Mouse (Mus musculus): ENCODE measurements around the gene Cbl. TPM values are rescaled to one million over a fixed set of nuclear protein-coding genes. Genes with fewer than 3 reads are reported as not detected.

The Cbl gene
- 10 to 100 TPM; 45.2 to 65.1 TPM for total RNA-seq (2021)

DNA sequence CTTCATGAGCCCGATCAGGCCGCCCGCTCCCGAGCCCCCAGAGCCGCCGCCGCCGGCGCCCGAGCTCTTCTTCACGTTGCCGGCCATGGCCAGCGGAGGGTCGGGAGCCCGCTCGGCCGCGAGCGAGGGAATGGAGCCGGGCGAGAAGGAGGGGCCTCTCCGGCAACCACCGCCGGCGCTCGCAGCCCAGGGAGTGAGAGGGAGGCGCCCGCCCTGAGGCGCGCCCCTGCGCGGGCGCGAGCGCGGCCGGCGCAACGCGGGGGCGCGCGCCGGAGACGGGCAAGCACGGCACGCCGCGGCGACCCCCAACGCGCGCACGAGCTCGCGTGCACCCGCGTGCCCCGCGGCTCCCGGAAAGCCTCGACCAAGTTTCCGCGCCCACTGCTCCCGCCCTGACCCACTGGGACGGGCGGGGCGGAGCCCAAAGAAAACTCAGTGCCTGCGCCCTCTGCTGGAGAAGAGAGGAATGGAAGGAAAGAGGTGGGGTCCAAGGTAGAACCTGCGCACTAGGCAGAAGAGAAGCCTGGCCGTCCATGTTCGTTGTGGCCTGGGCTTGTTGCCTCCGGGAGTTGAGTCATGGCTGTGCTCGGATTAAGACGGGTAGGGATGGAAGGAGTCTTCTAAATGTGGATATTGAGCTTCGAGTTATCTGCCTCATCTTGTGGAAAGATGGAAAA, at the start of gene Cbl:
Gene Cbl (minus strand): TSS at position 248 of the 677 bp plus-strand sequence.
- peak; percentile 99 to 100 for DNase-seq (ENCODE audit: low spot score in 2 of 2)
- intact Hi-C loops (cut with DNase I), result loop anchor here (10.0 kb wide), 4 partner anchors 49 to 249 kb away; partner anchors contain the start of gene H2afx

DNA sequence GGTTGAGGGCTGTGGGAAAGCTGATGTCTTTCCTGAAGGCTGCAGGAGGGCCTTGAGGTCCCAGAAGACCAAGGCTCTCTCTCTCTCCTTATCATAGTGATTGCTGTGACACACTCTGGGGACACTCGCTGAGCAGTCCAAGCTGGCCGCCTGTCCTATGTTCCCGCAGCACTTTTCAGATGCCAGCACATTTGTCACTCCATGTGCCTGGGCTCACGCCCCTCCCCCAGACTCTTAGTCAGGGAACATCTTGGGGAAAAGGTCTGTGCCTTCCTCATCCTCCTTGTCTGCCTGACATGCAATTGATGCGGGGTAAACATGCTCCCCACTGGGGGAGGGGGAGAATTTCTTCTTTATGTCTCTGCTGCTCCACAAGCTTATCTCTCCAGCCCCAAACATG, 49.3 kb upstream of the Cbl start:
- no peak for DNase-seq (ENCODE audit: low spot score in 2 of 2)
- intact Hi-C loops (cut with DNase I), result no loop called here

DNA sequence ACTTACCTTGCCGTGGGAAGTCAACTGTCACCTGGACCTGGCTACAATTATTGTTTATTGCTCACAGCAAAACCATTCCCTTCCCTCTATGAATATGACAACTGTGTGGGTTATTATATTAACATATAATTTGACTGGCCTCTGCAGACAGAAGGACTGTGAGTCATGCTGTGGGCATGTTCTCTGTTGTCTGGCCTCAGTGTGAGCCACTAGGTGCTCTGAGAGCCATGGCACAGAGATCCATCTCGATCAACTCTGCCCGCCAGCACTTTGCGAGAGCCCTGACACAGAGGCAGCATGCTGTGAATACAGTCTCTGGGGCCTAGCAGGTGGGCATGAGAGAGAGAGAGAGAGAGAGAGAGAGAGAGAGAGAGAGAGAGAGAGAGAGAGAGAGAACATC, 36.1 kb upstream of the Cbl start:
- intact Hi-C loops (cut with DNase I), result no loop called here
- no peak for DNase-seq (ENCODE audit: low spot score in 2 of 2)

DNA sequence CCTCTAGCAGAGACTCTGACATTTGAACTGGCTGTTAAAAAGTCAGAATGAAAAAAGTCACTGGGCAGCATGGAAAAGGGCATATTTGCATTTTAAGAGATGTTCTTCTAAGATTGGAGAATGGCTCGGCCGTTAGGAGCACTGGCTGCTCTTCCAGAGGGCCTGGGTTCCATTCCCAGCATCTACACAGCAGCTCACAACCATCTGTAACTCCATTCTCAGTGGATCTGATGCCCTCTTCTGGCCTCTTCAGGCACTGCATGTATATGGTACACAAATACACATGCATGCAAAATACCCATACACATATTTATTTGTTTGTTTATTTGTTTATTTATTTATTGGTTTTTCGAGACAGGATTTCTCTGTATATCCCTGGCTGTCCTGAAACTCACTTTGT, 35.2 kb upstream of the Cbl start:
- intact Hi-C loops (cut with DNase I), result no loop called here
- DNase-seq (ENCODE audit: low spot score in 2 of 2), result no peak

DNA sequence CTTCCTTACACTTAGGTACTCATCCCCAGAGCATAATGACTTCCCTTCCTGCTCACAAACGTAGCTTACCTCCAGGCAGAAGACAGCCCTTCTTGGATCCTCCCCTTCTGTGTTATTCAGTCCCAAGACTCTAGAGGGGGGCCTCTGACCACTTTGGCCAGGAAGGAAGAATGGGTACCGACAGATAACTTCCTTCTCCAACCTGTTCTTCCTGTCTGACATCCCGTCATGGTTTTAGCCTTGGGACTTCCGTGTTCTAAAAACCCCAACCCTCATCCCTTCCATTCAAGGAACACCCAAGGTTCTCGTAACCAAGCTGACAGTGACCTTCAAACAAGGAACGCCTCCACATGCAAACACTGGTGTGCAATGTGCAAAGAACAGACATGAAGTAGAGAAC, 34.6 kb upstream of the Cbl start, which contains the start of gene Nlrx1:
Gene Nlrx1 (minus strand): TSS at position 168 of the 400 bp plus-strand sequence.
- no peak for DNase-seq (ENCODE audit: low spot score in 2 of 2)
- intact Hi-C loops (cut with DNase I), result loop anchor here (1.0 kb wide), 1 partner anchor 30 kb away; no protein-coding TSS in a partner anchor

DNA sequence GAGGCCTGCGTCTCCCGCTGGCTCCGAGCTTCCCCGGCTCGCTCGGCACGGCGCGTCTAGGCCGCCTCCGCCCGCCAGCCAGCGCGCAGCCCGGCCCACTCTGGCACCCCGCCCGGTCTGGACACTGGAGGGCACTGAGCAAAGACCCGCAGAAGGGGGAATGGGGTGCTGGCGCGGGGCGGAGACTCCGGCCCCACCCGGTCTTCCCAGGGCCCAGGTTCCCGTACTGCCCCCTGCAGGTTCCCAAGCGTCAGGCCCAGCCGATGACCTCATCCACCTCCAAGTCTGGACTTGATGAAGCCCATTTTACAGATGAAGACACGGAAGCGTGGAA, 34.1 kb upstream of the Cbl start:
- intact Hi-C loops (cut with DNase I), result loop anchor here (1.0 kb wide), 1 partner anchor 30 kb away; no protein-coding TSS in a partner anchor
- peak; percentile 81 to 84 for DNase-seq (ENCODE audit: low spot score in 2 of 2)

DNA sequence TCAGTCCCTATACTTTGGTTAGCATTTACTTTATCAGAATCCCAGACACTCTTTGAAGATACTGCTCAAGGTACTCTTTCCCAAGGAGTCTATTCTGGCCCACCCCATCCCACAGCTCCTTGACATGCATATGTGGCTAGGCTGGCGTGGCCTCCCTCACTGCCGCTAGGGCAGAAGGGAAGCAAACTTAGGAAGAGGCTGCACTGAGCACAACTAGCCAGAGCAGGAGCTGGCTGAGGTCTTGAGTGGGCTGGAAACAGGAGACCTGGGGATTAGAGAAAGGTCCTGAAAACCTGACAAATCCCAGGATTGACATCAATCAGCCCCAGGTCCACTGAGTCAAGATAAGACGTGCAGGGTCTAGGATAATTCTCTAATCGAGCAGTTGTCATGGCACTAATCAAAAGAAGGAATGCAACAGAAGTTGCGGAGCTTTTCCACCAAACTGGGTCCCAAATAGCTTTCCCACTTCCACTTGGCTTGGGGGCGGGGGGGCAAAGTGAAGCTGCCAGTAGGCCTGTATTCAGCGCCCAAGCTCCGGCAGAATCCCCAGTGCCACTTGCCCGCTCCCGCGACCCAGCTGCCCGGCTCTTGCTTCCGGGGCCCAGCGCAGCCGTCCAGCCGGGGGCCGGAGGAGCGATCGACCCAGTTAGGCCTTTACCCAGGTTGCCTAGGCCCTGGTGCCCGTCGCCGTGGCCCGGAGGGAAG, 33.6 kb upstream of the Cbl start:
- DNase-seq (ENCODE audit: low spot score in 2 of 2), result no peak
- intact Hi-C loops (cut with DNase I), result loop anchor here (1.0 kb wide), 1 partner anchor 29 kb away; no protein-coding TSS in a partner anchor

DNA sequence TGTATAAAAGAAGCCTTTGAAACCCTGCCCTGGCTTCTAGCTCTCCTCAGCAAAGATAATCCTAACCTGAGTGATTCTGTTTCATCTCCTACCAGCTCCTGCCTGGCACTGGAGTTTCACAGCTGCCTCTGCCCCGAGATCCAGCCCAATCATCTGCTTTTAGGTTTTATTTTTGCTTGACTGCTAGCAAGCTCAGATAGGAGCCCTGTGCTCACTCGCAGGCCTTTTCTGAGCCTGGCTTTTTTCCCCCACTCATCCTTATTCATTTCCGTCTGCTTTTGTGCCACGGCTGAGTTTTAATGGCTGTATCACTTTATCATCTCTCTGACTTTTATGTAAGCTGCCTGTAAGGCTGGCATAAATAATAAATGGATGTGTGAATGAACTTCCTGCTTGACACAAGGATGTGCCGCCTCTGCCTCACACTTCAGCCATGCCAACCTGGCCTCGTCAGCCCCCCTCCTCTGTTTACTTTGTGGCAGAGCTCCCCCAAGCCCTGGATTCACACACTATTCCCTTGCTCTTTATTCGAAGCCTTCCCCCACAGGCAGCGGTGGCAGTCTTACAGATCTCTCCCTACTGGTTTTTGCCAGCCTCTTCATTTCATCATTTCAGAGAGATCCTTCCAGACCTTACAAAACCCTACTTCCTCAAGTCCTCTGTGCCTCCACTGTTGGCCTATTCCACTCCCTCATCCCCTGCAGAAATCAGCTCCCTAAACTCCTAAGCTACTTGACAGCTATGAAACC, 32.8 kb upstream of the Cbl start:
- DNase-seq (ENCODE audit: low spot score in 2 of 2), result peak; percentile 49 to 54
- intact Hi-C loops (cut with DNase I), result no loop called here

DNA sequence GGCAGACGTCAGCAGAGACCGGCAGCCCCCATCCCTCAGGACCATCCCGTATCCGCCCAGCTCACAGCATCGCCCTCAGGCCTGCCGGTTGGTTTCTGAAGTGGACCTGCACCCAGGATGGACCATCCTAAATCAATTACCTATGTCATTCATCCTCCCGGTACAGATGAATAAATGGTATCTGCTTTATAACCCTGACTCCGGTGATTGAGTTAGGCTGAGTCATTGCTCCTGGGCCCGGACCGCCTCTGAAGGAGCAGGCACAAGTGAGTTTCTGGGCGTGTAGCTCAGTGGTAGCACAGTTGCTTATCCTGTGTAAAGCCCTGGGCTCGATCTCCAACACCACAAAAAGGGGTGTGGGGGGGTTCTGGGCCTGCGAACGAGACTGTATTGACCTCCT, 27.5 kb upstream of the Cbl start:
- intact Hi-C loops (cut with DNase I), result no loop called here
- DNase-seq (ENCODE audit: low spot score in 2 of 2), result no peak

DNA sequence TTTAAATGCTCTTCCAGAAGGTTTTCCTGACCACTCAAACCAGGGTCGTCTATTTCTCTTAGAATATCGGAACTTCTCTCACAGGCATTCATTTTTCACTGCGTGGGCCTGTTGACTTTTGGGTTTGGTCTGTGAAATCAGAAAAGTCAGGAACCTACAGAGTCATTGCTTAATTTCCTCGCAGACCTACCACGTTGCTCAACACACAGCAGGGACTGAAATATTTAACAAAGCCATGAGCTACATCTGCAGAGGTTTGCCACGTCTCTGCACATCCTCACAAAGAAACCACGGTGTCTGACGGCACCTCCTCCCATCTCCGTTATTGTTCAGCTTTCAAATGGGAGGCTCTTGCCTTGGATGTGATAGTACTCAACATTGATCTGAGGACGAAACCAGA, 25.2 kb upstream of the Cbl start:
- no peak for DNase-seq (ENCODE audit: low spot score in 2 of 2)
- intact Hi-C loops (cut with DNase I), result no loop called here

DNA sequence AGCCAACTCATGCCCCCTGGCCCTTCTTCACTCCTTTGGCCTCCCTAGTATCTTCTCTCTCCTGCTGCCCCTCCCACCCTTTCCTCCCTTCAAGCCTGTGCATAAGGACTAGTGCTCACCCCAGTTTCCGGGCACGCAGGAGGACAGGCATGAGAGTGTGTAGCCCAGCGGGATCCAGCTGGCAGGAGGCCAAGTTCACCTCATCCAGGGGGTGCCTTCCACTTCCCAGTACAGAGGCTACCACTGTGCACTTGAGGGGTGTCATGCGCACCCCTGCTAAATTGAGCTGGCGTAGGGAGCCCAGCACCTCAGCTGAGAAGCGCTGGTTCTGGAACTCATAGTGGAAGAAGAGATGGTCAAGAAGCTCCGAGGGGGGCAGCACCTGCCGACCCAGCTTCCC, 22.4 kb upstream of the Cbl start:
- no peak for DNase-seq (ENCODE audit: low spot score in 2 of 2)
- intact Hi-C loops (cut with DNase I), result no loop called here

DNA sequence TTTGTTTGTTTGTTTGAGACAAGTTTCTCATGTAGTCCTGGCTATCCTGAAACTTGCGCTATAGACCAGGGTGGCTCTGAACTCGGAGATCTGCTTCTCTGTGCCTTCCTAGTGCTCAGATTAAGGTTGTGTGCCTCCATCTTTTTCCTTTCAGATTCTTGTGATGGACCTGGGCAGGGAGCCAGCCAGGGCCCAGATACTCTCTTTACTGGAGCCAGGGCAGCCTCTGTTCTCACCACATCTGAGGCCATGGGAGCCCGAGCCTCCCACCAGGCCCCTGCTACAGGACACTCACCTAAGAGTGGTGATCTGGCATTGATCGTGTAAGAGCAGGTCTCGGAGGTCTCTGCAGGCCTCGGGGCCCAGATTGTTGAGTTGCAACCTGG, 21.3 kb upstream of the Cbl start:
- intact Hi-C loops (cut with DNase I), result no loop called here
- DNase-seq (ENCODE audit: low spot score in 2 of 2), result no peak

DNA sequence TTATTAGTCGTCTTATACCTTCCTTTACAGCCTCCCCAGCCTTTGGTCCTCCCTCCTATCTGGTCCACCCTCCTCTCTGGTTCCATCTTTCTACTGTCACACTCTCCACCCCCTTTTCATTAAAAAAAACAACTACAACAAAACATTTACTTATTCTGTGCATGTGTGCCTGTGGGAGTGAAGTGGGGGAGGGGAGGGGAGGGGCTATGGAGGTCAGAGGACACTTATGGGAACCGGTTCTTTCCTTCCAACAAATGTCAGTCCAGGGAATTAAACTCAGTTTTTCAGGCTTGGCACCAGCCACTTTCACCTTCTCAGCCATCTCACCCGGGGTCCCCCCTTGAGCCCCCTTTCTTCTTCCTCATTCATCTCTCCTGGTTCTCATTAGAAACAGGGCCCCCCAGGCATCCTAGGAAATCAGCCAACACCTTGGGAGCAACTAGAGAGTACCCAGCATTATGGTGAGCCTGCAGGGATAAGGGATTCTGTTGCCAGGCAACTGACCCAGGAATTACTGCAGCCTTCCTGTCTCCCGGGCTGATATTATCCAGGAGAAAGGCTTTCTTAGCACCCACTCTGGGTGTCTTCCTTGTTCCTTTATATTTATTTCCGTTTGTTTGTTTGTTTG, 20.8 kb upstream of the Cbl start:
- DNase-seq (ENCODE audit: low spot score in 2 of 2), result no peak
- intact Hi-C loops (cut with DNase I), result no loop called here

DNA sequence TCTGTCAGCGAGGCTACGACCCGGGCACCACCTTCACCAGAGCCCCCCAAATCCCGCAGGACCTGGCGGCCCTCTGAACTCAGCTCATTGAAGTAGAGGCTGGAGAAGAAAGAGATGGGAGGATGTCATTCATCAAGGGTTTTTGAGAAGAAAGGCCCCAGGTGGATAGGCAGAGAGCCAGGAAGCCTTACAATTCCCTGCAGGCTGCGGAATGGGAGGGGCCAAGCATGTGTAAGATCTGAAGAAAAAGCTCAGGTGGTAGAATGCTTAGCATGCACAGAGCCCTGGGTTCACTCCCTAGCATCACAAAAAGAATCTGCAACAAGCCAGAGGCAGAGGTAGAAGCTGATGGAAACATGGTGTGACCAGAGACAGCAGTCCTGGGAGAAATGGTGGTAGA, 19.6 kb upstream of the Cbl start:
- intact Hi-C loops (cut with DNase I), result no loop called here
- no peak for DNase-seq (ENCODE audit: low spot score in 2 of 2)

DNA sequence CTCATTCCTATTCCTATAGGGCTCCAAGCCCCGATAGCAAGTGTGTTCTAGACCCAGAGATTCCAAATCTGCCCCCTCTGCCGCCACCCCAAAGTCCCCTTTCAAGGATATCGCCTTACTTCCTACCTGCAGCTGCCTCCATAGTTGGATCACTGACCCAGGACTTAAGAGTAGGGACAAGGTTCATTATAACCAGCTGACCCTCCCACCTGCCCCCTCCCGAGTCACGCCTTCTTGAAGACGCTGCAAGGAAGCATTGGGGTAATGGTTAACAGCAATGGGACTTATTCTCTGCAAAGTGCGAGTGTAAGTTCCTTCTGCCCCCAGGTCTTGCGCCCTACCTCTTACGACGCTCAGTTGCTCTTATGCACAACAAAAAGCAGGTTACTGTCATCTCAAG, 17.5 kb upstream of the Cbl start, which contains the start of gene Pdzd3:
Gene Pdzd3 (minus strand): TSS at position 158 of the 400 bp plus-strand sequence.
- intact Hi-C loops (cut with DNase I), result no loop called here
- DNase-seq (ENCODE audit: low spot score in 2 of 2), result no peak

DNA sequence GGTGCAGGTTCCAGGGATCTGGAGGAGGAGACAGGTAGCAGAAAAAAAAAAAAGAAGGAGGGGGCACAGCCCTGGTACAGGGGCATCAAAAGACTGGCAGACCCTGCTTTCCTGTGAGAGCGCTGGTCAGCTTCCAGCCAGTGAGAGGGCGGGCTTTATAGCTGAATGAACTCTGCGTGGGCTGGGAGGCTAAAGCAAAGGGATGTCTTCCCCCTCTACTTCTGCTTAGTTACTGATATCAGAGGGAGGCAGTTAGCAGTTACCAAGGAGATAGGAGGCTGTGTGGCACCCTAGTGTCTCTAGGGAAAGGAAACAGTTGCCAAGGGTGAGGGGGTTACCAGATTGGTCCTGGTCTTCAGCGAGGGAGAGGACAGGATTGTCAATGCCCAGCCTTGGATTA, 16.6 kb upstream of the Cbl start:
- intact Hi-C loops (cut with DNase I), result no loop called here
- DNase-seq (ENCODE audit: low spot score in 2 of 2), result no peak

DNA sequence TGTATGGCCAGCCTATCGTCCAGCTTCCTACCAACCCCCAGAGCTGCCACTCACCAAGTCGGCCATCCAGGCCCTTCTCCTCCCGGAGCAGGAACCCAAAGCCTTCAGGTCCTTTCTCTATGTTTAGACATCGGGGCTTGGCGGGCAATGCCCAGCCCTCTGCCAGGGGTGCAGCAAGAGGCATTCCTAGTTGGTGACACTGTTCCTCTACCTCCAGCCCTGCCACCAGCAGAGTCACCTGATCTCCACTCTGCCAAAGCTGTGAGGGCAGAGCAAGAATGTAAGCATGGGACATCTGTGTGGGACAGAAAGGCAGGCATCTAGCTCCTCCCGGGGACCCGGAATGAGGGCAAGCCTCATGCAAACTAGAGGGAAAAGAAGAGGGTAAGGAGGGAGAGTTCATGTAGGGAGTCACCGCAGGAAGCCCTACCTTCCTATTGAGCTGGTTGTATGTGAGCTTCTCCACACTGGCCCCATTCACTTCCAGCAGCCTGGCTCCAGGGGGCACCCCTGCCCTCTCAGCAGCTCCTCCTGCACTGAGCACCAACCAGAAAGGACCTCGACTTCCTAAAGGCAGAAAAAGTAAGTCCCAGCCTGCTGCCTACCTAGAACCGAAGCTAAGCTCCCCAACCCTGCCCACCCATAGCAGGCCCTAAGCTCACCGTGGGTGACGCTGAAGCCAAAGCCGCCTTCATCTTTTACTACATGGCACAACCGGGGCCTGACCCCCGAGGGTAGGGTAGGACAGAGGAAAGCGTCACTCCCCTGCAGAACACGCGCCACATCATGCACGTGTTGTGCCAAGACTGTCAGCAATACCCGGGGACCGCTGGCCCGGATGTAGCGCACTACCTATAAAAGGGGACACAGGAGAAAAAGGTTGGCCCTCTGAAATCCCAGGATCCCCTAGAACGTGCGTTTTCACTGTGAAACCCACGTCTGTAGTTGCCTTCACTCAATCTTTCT, 15.6 kb upstream of the Cbl start:
- intact Hi-C loops (cut with DNase I), result no loop called here
- DNase-seq (ENCODE audit: low spot score in 2 of 2), result peak in 1 of 2 experiments; percentile 46

DNA sequence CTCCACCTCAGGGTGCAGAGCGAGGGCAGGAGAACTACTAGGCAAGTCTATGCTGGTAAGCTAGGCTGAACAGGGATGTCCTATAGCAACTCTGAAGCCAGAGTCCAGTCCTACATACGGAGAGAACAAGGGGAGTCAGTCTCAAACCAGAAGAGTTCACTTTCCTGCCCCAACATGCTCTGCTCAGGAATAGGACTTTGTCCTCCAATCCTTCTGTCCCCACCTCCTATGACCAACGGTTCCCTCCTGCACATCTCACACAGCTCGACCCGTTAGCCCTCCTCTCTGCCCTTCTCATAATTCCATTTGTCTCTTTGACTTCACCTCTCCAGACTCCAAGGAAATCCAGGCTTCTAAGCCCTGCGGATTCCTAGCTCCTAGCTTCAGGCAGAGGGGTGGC, 14.1 kb upstream of the Cbl start:
- intact Hi-C loops (cut with DNase I), result no loop called here
- DNase-seq (ENCODE audit: low spot score in 2 of 2), result no peak

DNA sequence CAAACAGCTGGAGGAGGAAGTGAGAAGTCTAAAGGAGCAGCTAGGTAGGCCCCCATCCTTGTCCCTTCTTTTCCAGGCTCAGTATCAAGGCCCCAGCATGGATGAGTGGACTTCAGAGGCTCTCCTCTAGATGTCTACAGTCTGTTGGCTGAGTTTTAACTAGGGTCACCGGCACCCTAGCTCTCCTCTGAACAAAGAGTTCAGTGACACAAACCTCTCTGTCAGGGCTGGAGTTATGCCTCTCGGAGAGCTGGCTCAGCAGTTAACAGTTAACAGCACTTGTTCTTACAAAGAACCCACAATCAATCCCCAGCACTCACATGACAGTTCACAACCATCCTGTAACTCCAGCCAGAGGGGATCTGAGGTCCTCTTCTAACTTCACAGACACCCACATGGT, 9.8 kb upstream of the Cbl start:
- intact Hi-C loops (cut with DNase I), result no loop called here
- DNase-seq (ENCODE audit: low spot score in 2 of 2), result no peak

All from left cerebral cortex, postnatal 36 days (tissue).